Mouse (Mus musculus) sigmoid colon, adult 10 weeks (tissue): Measurements from ENCODE around the gene Ndufv2. TPM values are rescaled to one million over a fixed set of nuclear protein-coding genes. Genes with fewer than 3 reads are reported as not detected.

ENCODE experiments used
- polyA plus RNA-seq: library from polyadenylated mRNA; stranded (reverse); fragments of 350-450 nt; fragmentation: Illumina TruSeq; extraction: RNeasy Lipid Tissue Mini Kit (QIAGEN cat#74804); gene quantifications from one replicate; pipeline ENCODE4 v1.2.3, GENCODE M21; 2014; ENCODE audit warnings: low read depth, low replicate concordance

The Ndufv2 gene
- polyA plus RNA-seq: 886 TPM

GRCm38 (mm10) chr17:66101380-66102330 is at the start of gene Ndufv2:
Gene Ndufv2, minus strand, starts transcription at chr17:66101559.

GRCm38 (mm10) chr17:66123066-66123815 is 21.9 kb upstream of the Ndufv2 start, which contains the start of gene Ddx11:
Gene Ddx11, plus strand, starts transcription at chr17:66123520.

GRCm38 (mm10) chr17:66111402-66111959 is 10.1 kb upstream of the Ndufv2 start, which contains the start of gene Washc1:
Gene Washc1, plus strand, starts transcription at chr17:66111545.

GRCm38 (mm10) chr17:66076934-66077333 is 24.4 kb downstream of the Ndufv2 start, which contains the start of gene Ankrd12:
Gene Ankrd12, minus strand, starts transcription at chr17:66077089.

Other genes with a start within 250 kb of the Ndufv2 start
- 68.3 TPM for gene Ralbp1, start 215.8 kb downstream of the Ndufv2 start, polyA plus RNA-seq
- gene Twsg1, start 150.3 kb downstream of the Ndufv2 start, polyA plus RNA-seq: 139 TPM
- gene Ankrd12, start 24.5 kb downstream of the Ndufv2 start, polyA plus RNA-seq: 48.7 TPM
- gene Washc1, start 10.0 kb upstream of the Ndufv2 start, polyA plus RNA-seq: 1.8 TPM
- 2.6 TPM for gene Ddx11, start 22.0 kb upstream of the Ndufv2 start, polyA plus RNA-seq